Mouse (Mus musculus) liver, embryonic 11.5 days (tissue): ENCODE results near the gene Foxred1. TPM values are rescaled to one million over a fixed set of nuclear protein-coding genes. Genes with fewer than 3 reads are reported as not detected.

Source experiments
- ATAC-seq: fragments of 200-750 bp; cut with Nextera tagmentation; replicated peaks from 2 replicates; pipeline ENCODE4 v1.8.0; 2017; ENCODE audit warnings: moderate number of reproducible peaks, mild to moderate bottlenecking, moderate TSS enrichment, moderate library complexity; ENCODE audit not compliant: low FRiP score
- DNase-seq: peaks from one replicate; pipeline ENCODE4 v3.0.0-alpha.2; 2017; ENCODE audit warnings: low spot score
- H3K27ac ChIP-seq: fragments of 300-500 bp; sonication (generic); 2 replicates; pipeline ENCODE4 v1.5.1; 2014; ENCODE audit warnings: mild to moderate bottlenecking, low read depth, low read length, control low read depth
- H3K27me3 ChIP-seq: fragments of 300-500 bp; sonication (generic); replicated peaks from 2 replicates; pipeline ENCODE4 v1.6.1; 2014; ENCODE audit warnings: low read length, mixed read lengths; ENCODE audit not compliant: control insufficient read depth, insufficient read depth
- H3K36me3 ChIP-seq: fragments of 300-500 bp; sonication (generic); 2 replicates; pipeline ENCODE4 v1.6.1; 2014; ENCODE audit warnings: mild to moderate bottlenecking, low read length, moderate library complexity, mixed read lengths; ENCODE audit not compliant: control insufficient read depth, insufficient read depth
- H3K4me1 ChIP-seq: fragments of 300-500 bp; sonication (generic); replicated peaks from 2 replicates; pipeline ENCODE4 v1.6.1; 2014; ENCODE audit warnings: low read length, mixed read lengths; ENCODE audit not compliant: control insufficient read depth, insufficient read depth
- H3K4me2 ChIP-seq: fragments of 300-500 bp; sonication (generic); 2 replicates; pipeline ENCODE4 v1.6.1; 2014; ENCODE audit warnings: mild to moderate bottlenecking, control low read depth, moderate library complexity
- H3K4me3 ChIP-seq: fragments of 300-500 bp; sonication (generic); 2 replicates; pipeline ENCODE4 v1.5.1; 2014; ENCODE audit warnings: low read depth, low read length, control low read depth
- H3K9ac ChIP-seq: fragments of 300-500 bp; sonication (generic); 2 replicates; pipeline ENCODE4 v1.6.1; 2014; ENCODE audit warnings: low read depth, low read length, control low read depth
- H3K9me3 ChIP-seq: fragments of 300-500 bp; sonication (generic); 2 replicates; pipeline ENCODE4 v1.6.1; 2016; ENCODE audit warnings: low read length, inconsistent platforms, mixed read lengths; ENCODE audit not compliant: control insufficient read depth
- WGBS: fragments of 180-500 bp; shearing (Covaris S2); extraction: QIAGEN DNeasy Blood & Tissue Kit; methylation state at CpG from one replicate; pipeline ENCODE4 v1.1.7; 2014; 5-methylcytosine and 5-hydroxymethylcytosine counted together
- polyA plus RNA-seq: library from polyadenylated mRNA; unstranded; fragments of >200 nt; fragmentation: Nextera tagmentation; extraction: Ambion mirVana; gene quantifications from 2 replicates; pipeline ENCODE4 v1.2.1, GENCODE M21; 2014

Gene Foxred1
- polyA plus RNA-seq, 1 experiment from 2014 or later = 55.4 TPM

DNA sequence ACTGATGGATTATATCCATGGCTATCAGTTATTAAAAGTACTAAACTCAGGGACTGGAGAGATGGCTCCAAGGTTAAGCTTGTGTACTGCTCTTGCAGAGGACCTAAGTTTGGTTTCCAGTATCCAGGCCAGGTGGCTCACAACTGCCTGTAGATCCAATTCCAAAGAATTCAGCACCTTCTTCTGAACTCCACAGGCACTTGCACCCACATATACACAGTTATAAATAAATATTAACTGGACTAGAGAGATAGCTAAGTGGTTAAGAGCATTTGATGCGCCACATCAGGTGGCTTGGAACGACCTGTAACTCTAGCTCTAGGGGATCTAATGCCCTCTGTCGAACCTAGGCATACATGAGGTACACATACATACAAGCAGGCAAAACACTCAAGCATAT, 17.8 kb upstream of the Foxred1 start:
- DNase-seq (no peak), ATAC-seq (no peak)
- H3K4me1 ChIP-seq = no peaks in the 10 kb centered on the region
- WGBS = 87% methylated on average over 3 of the region's 3 CpGs
- no peaks in the 10 kb centered on the region for H3K9me3 ChIP-seq
- H3K4me3 ChIP-seq = no peak overlapping the region
- no peak overlapping the region for H3K4me2 ChIP-seq
- H3K27me3 ChIP-seq = no peaks in the 10 kb centered on the region
- no peak overlapping the region for H3K27ac ChIP-seq
- H3K36me3 ChIP-seq = no peaks in the 10 kb centered on the region
- H3K9ac ChIP-seq = no peak overlapping the region

DNA sequence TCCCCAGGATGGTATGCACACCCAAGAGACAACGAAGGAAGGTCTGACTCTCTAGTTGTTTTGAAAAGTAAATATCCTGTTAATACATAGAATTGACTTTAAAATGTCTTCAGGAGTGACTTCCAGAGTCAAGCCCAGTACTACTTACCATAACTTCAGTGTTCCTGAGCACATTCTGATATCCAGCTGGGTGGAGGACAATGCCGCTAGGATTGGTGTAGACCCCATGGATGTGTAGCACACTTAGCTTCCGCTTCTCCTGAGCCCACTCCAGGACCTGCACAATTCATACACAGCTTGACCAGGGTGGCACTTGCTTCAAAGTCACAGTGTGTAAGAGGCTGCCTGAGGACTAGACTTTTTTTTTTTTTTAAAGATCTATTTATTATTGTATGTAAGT, 12.6 kb upstream of the Foxred1 start:
- Histone ChIP-seq H3K4me2 (no peak overlapping the region), H3K27me3 (no peaks in the 10 kb centered on the region), H3K4me1 (no peaks in the 10 kb centered on the region), H3K4me3 (no peak overlapping the region), H3K9me3 (no peaks in the 10 kb centered on the region), H3K36me3 (no peaks in the 10 kb centered on the region; the same call in 1 of the 2 replicates), H3K9ac (no peak overlapping the region), H3K27ac (no peak overlapping the region)
- no peak for ATAC-seq
- WGBS = 97% methylated on average over 3 of the region's 3 CpGs
- DNase-seq = no peak

DNA sequence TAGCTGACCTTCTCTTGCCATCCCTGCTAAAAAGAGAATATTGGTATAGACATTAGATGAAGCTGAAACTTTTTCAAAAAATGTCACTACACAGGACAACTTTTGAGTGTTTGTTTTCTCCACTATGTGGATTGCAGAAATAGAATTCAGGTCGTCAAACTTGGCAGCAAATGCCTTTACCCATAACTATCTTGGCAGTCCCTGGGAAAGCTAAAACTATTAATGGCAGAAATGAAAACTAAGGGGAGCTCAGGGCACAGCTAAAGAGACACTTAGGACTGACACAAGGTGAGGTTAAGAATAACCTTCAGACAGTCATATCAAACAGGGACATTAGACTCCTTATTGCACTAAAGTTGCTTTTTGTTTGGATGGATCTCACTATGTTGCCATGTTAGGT, 7.1 kb upstream of the Foxred1 start:
- no peak for DNase-seq
- Histone ChIP-seq H3K4me3 (no peak overlapping the region), H3K27ac (no peak overlapping the region), H3K4me1 (no peaks in the 10 kb centered on the region), H3K36me3 (peaks cover 25% of the 10 kb centered on the region), H3K27me3 (no peaks in the 10 kb centered on the region), H3K4me2 (no peak overlapping the region), H3K9ac (no peak overlapping the region), H3K9me3 (no peaks in the 10 kb centered on the region)
- WGBS = 61% methylated on average over 1 of the region's 1 CpGs
- ATAC-seq = no peak

DNA sequence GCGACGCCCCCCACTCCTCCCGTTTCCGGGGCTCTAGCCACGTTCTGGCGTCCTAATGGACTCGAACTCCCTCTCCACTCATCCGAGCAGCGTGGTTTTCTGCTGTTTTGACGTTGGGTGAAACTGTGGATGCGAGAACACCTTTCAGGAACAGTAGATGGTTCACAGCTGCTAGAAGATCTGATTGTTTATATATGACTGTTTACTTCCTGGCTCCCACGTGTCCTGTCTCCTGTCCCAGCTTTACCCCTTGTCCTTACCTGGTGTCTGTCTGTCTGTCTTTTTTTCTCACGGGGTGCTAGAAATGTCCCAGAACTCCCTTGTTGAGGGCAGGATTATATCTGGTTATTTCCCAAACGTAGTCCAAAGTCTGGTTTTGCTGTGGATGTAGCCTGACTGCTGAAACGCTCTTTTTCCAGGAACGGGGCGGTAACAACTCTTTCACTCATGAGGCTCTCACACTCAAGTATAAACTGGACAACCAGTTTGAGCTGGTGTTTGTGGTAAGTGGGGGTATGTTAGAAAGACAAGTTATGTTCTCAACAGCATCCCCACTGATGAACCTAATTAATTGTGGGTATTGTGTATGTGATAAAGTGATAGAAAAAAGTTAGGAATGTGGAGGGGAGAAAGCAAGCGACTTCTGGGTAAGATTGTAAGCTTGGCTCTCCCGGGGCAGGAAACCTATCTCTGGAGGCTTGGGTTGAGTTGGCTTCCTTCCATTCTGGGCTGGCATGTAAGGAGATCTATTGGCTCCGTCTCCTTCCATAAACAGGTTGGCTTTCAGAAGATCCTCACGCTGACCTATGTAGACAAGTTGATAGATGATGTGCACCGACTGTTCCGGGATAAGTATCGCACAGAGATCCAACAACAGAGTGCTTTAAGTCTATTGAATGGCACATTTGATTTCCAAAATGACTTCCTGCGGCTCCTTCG, 987 bp upstream of the Foxred1 start:
- no peaks in the 10 kb centered on the region for H3K9me3 ChIP-seq
- DNase-seq (no peak), ATAC-seq (peak; percentile 1; the same call in 1 of the 2 replicates)
- peak overlapping the region; percentile 71 for H3K27ac ChIP-seq
- 0 out of 2 replicates have a peak, but pooled peaks cover 4% of the 10 kb centered on the region for H3K4me1 ChIP-seq
- peak overlapping the region; percentile 94 for H3K4me3 ChIP-seq
- H3K36me3 ChIP-seq = peaks cover 32% of the 10 kb centered on the region
- 32% methylated on average over 26 of the region's 26 CpGs for WGBS
- H3K27me3 ChIP-seq = no peaks in the 10 kb centered on the region
- peak overlapping the region; percentile 83 for H3K9ac ChIP-seq
- H3K4me2 ChIP-seq = peak overlapping the region; percentile 67

DNA sequence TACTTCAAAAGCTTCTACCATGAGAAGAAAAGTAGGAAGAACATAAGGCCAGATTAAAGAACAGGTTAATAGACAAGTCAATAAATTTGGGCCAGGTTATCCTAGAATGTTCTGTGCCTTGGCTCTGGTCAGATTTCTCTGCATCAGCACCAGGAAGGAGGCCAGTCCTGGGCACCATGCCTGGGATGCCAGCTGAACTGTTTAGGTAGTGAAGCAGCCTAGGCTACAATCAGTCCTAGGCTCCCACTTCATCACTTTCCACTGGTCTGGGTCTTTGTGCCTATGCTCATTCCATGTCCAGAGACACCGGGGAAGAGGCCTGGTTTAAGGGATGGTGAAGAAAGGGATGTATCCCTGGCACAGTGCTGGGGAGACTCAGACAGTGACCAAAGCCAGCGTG, 6.4 kb downstream of the Foxred1 start:
- Histone ChIP-seq H3K9me3 (no peaks in the 10 kb centered on the region), H3K4me1 (peaks cover 13% of the 10 kb centered on the region), H3K4me2 (no peak overlapping the region), H3K4me3 (no peak overlapping the region), H3K27me3 (no peaks in the 10 kb centered on the region), H3K9ac (no peak overlapping the region), H3K27ac (no peak overlapping the region), H3K36me3 (peaks cover 22% of the 10 kb centered on the region)
- WGBS = 90% methylated on average over 2 of the region's 2 CpGs
- DNase-seq = no peak
- ATAC-seq = no peak

DNA sequence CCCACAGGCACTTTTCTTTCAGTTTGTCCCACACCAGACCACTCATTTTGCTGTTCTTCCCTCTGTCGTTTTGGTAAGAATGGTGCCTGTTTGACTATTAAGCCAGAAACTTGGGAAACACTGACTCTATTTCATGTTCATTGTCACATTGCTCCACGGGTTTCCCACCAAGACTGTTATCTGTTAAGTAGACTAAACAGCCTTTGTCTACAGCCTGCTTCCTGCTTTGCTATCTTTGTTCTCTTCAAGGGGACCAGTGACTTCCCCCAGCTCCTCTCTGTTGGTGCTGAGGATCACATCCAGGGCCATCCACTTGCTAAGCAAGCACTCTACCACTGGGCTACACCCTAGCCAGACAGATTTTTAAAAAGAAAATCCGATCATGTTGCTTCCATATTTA, 7.3 kb downstream of the Foxred1 start:
- Histone ChIP-seq H3K9me3 (no peaks in the 10 kb centered on the region), H3K4me1 (peaks cover 18% of the 10 kb centered on the region), H3K36me3 (peaks cover 22% of the 10 kb centered on the region), H3K27ac (no peak overlapping the region), H3K4me2 (no peak overlapping the region), H3K4me3 (no peak overlapping the region), H3K9ac (no peak overlapping the region), H3K27me3 (no peaks in the 10 kb centered on the region)
- DNase-seq (no peak), ATAC-seq (no peak)
- 36% methylated on average over 3 of the region's 3 CpGs for WGBS

DNA sequence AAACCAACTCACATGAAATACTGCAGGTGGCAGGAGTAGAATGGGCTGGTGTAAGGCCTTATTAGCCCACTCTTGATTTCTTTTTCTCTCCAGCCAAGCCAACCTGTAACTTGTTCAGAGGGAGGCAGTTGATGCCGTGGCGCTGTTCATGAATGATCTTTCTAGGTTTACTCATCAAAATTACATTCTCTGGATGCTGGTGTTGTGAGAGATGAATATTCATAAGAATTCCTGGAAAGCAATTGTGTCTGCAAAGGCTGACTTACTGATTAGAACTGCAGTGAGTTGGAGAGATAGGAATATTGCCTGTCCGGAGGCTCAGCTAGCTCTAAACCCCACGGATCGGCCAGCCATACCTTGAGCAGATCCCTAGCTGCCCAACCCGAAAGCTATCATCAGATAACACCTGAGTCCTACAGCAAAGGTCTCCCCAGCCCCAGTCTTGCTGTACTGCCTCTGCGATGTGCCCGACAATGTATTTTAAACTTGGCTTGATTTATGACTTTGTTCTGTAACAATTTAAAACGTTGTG, 10.3 kb downstream of the Foxred1 start:
- Histone ChIP-seq H3K9me3 (no peaks in the 10 kb centered on the region), H3K36me3 (peaks cover 7% of the 10 kb centered on the region; the same call in 1 of the 2 replicates), H3K4me1 (peaks cover 18% of the 10 kb centered on the region), H3K9ac (peak overlapping the region; percentile 82), H3K4me2 (peak overlapping the region; percentile 93), H3K27ac (peak overlapping the region; percentile 26; the same call in 1 of the 2 replicates), H3K4me3 (peak overlapping the region; percentile 79), H3K27me3 (no peaks in the 10 kb centered on the region)
- WGBS = 30% methylated on average over 9 of the region's 9 CpGs
- peak; percentile 62 for ATAC-seq
- DNase-seq = no peak

DNA sequence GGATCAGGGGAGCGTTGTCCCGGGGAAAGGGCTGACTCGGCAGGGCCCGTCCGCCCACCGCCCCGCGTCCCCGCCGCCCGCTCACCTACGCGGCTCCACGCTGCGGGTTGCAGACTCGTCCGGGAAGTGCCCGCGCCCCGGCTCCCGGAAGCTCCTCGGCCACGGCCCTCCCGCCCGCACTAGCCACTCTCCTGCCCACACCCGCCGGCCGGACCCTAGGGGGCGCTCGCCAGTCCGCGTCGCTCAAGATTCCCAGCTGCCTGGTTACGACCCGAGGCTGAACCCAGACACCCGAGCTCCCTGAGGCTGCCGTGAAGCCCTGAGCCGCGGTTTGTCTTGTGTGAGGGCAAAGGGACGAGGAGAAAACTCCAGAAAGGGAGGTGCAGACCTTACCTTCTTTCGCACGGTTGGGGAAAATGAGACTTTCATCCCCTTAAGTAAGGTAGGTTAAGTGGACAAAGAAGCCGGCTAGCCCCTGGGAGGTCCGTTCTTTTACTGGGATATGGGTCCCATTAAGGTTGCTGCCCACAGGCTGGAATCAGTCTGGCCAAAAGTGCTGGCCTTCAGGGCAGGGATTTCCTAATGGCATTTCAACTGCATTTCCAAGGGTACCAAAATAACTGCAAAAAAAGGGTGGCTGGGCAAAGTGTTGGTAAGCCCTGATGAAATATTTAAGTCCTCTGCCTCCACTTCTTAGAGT, 10.9 kb downstream of the Foxred1 start, which contains the start of the genes Srpr and Tirap:
Gene Srpr, plus strand, starts transcription at position 404 of the 700 bp plus-strand sequence.
Gene Tirap, minus strand, starts transcription at position 520 of the 700 bp plus-strand sequence.
- Histone ChIP-seq H3K4me1 (peaks cover 18% of the 10 kb centered on the region), H3K36me3 (peaks cover 4% of the 10 kb centered on the region; the same call in 1 of the 2 replicates), H3K9ac (peak within 1 kb of the TSS; percentile 82), H3K27me3 (no peaks in the 10 kb centered on the region), H3K9me3 (no peaks in the 10 kb centered on the region), H3K4me2 (peak within 1 kb of the TSS; percentile 93), H3K4me3 (peak within 1 kb of the TSS; percentile 79), H3K27ac (peak within 1 kb of the TSS; percentile 26)
- DNase-seq = peak; percentile 87
- under 1% methylated on average over 44 of the region's 44 CpGs for WGBS
- peak; percentile 87 for ATAC-seq
